Mouse (Mus musculus) cortical plate, adult 2 months (tissue): ENCODE data around the gene L3mbtl3.

Source experiments
- CTCF ChIP-seq: fragments of 200-500 bp; IDR thresholded peaks from 2 replicates; pipeline ENCODE4 v1.5.1; 2011; ENCODE audit warnings: mild to moderate bottlenecking, control low read depth, low read length; ENCODE audit not compliant: insufficient read depth; ENCODE audit errors: extremely low read depth
- POLR2A ChIP-seq: fragments of 200-500 bp; IDR thresholded peaks from 2 replicates; pipeline ENCODE4 v1.6.1; 2011; ENCODE audit warnings: mild to moderate bottlenecking, low read length, control low read depth; ENCODE audit not compliant: insufficient read depth; ENCODE audit errors: extremely low read depth

DNA sequence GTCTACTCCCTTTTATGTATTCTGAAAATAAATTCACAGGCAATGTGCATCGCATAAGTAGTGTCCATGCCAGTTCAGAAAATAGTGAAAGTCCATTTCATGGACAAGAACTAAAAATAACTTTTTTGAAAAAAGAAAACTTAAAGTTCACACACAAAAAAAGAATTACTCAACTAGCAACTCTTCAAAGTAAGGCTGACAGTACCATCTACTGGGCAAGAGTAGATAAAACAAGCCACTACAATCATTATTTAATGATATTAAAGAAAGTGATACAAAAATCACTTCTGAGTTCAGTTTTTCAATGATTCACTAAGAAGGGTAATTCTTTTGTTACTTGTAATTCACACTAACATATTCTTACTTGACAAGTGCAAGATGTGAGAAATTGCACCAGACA, 29.9 kb downstream of the L3mbtl3 start:
- TF ChIP-seq POLR2A: no peak
- TF ChIP-seq CTCF: no peak
